Mouse (Mus musculus): ENCODE results near the gene Gria2. TPM values are rescaled to one million over a fixed set of nuclear protein-coding genes. Genes with fewer than 3 reads are reported as not detected.

Gene Gria2
- polyA plus RNA-seq, 2 experiments = 5.0 to 6.9 TPM

GRCm38 (mm10) chr3:80702173-80702572 lies 100.5 kb downstream of the Gria2 start:
- Histone ChIP-seq H3K4me2 (replicated peaks; ENCODE audit: low read depth, low read length, severe bottlenecking) (no peak overlapping the region), H3K9ac (ENCODE audit: low read depth, low read length, severe bottlenecking) (no peak overlapping the region), H3K36me3 (ENCODE audit: control insufficient read depth, insufficient read depth, low read length) (no peaks in the 10 kb centered on the region), H3K4me3 (replicated peaks; ENCODE audit: low read length) (no peak overlapping the region), H3K9me3 (ENCODE audit: control insufficient read depth, low read length) (no peaks in the 10 kb centered on the region), H3K4me1 (ENCODE audit: control insufficient read depth, insufficient read depth, low read length) (no peaks in the 10 kb centered on the region), H3K27ac (replicated peaks; ENCODE audit: low read depth, low read length) (no peak overlapping the region), H3K27me3 (ENCODE audit: control insufficient read depth, insufficient read depth, low read length) (no peaks in the 10 kb centered on the region)
- ATAC-seq (ENCODE audit: low FRiP score, low read depth) = no peak
- DNase-seq (ENCODE audit: low spot score) = no peak
- TF ChIP-seq POLR2A (IDR thresholded peaks at IDR 0.05; ENCODE audit: borderline replicate concordance, extremely low read depth, insufficient read depth, insufficient read length) = no peak
- 94% methylated on average over 3 of the region's 3 CpGs for WGBS

- ATAC-seq (ENCODE audit: low FRiP score, low read depth) (no peak), DNase-seq (ENCODE audit: low spot score) (no peak)
- Histone ChIP-seq H3K4me1 (ENCODE audit: control insufficient read depth, insufficient read depth, low read length) (no peaks in the 10 kb centered on the region), H3K27ac (replicated peaks; ENCODE audit: low read depth, low read length) (no peak overlapping the region), H3K4me2 (replicated peaks; ENCODE audit: low read depth, low read length, severe bottlenecking) (no peak overlapping the region), H3K4me3 (replicated peaks; ENCODE audit: low read length) (no peak overlapping the region), H3K9me3 (ENCODE audit: control insufficient read depth, low read length) (no peaks in the 10 kb centered on the region), H3K27me3 (ENCODE audit: control insufficient read depth, insufficient read depth, low read length) (no peaks in the 10 kb centered on the region), H3K9ac (ENCODE audit: low read depth, low read length, severe bottlenecking) (no peak overlapping the region), H3K36me3 (ENCODE audit: control insufficient read depth, insufficient read depth, low read length) (no peaks in the 10 kb centered on the region)
- TF ChIP-seq POLR2A (IDR thresholded peaks at IDR 0.05; ENCODE audit: borderline replicate concordance, extremely low read depth, insufficient read depth, insufficient read length) = no peak
- 72% methylated on average over 4 of the region's 4 CpGs for WGBS
These were observed 105.1 kb downstream of the Gria2 start for GRCm38 (mm10) chr3:80697523-80697922.

- 94% methylated on average over 8 of the region's 8 CpGs for WGBS
- Histone ChIP-seq H3K27ac (replicated peaks; ENCODE audit: low read depth, low read length) (no peak overlapping the region), H3K4me1 (ENCODE audit: control insufficient read depth, insufficient read depth, low read length) (no peaks in the 10 kb centered on the region), H3K4me2 (replicated peaks; ENCODE audit: low read depth, low read length, severe bottlenecking) (no peak overlapping the region), H3K9me3 (ENCODE audit: control insufficient read depth, low read length) (no peaks in the 10 kb centered on the region), H3K4me3 (replicated peaks; ENCODE audit: low read length) (no peak overlapping the region), H3K9ac (ENCODE audit: low read depth, low read length, severe bottlenecking) (no peak overlapping the region), H3K27me3 (ENCODE audit: control insufficient read depth, insufficient read depth, low read length) (no peaks in the 10 kb centered on the region), H3K36me3 (ENCODE audit: control insufficient read depth, insufficient read depth, low read length) (no peaks in the 10 kb centered on the region)
- ATAC-seq (ENCODE audit: low FRiP score, low read depth) (no peak), DNase-seq (ENCODE audit: low spot score) (no peak)
- TF ChIP-seq POLR2A (IDR thresholded peaks at IDR 0.05; ENCODE audit: borderline replicate concordance, extremely low read depth, insufficient read depth, insufficient read length) = no peak
These were observed 107.7 kb downstream of the Gria2 start for GRCm38 (mm10) chr3:80694965-80695364.

GRCm38 (mm10) chr3:80665105-80665504 lies 137.5 kb downstream of the Gria2 start:
- Histone ChIP-seq H3K27me3 (ENCODE audit: control insufficient read depth, insufficient read depth, low read length) (no peaks in the 10 kb centered on the region), H3K27ac (replicated peaks; ENCODE audit: low read depth, low read length) (no peak overlapping the region), H3K4me2 (replicated peaks; ENCODE audit: low read depth, low read length, severe bottlenecking) (no peak overlapping the region), H3K9ac (ENCODE audit: low read depth, low read length, severe bottlenecking) (no peak overlapping the region), H3K4me1 (ENCODE audit: control insufficient read depth, insufficient read depth, low read length) (no peaks in the 10 kb centered on the region), H3K4me3 (replicated peaks; ENCODE audit: low read length) (no peak overlapping the region), H3K9me3 (ENCODE audit: control insufficient read depth, low read length) (no peaks in the 10 kb centered on the region), H3K36me3 (ENCODE audit: control insufficient read depth, insufficient read depth, low read length) (no peaks in the 10 kb centered on the region)
- no peak for TF ChIP-seq POLR2A (IDR thresholded peaks at IDR 0.05; ENCODE audit: borderline replicate concordance, extremely low read depth, insufficient read depth, insufficient read length)
- DNase-seq (ENCODE audit: low spot score) = no peak
- ATAC-seq (ENCODE audit: low FRiP score, low read depth) = no peak
- 71% methylated on average over 5 of the region's 5 CpGs for WGBS

- H3K36me3 ChIP-seq (ENCODE audit: control insufficient read depth, insufficient read depth, low read length) = no peaks in the 10 kb centered on the region
- no peak for TF ChIP-seq POLR2A (IDR thresholded peaks at IDR 0.05; ENCODE audit: borderline replicate concordance, extremely low read depth, insufficient read depth, insufficient read length)
- no peak overlapping the region for H3K4me2 ChIP-seq (replicated peaks; ENCODE audit: low read depth, low read length, severe bottlenecking)
- 70% methylated on average over 2 of the region's 2 CpGs for WGBS
- ATAC-seq (ENCODE audit: low FRiP score, low read depth) (no peak), DNase-seq (ENCODE audit: low spot score) (no peak)
- no peak overlapping the region for H3K9ac ChIP-seq (ENCODE audit: low read depth, low read length, severe bottlenecking)
- H3K27ac ChIP-seq (replicated peaks; ENCODE audit: low read depth, low read length) = no peak overlapping the region
- no peaks in the 10 kb centered on the region for H3K4me1 ChIP-seq (ENCODE audit: control insufficient read depth, insufficient read depth, low read length)
- no peak overlapping the region for H3K4me3 ChIP-seq (replicated peaks; ENCODE audit: low read length)
- no peaks in the 10 kb centered on the region for H3K9me3 ChIP-seq (ENCODE audit: control insufficient read depth, low read length)
- H3K27me3 ChIP-seq (ENCODE audit: control insufficient read depth, insufficient read depth, low read length) = no peaks in the 10 kb centered on the region
These were observed 139.3 kb downstream of the Gria2 start for GRCm38 (mm10) chr3:80663293-80663692.

- H3K9ac ChIP-seq (ENCODE audit: low read depth, low read length, severe bottlenecking) = no peak overlapping the region
- ATAC-seq (ENCODE audit: low FRiP score, low read depth) (no peak), DNase-seq (ENCODE audit: low spot score) (no peak)
- H3K4me3 ChIP-seq (replicated peaks; ENCODE audit: low read length) = no peak overlapping the region
- H3K36me3 ChIP-seq (ENCODE audit: control insufficient read depth, insufficient read depth, low read length) = no peaks in the 10 kb centered on the region
- no peaks in the 10 kb centered on the region for H3K9me3 ChIP-seq (ENCODE audit: control insufficient read depth, low read length)
- no peak overlapping the region for H3K4me2 ChIP-seq (replicated peaks; ENCODE audit: low read depth, low read length, severe bottlenecking)
- no peak for TF ChIP-seq POLR2A (IDR thresholded peaks at IDR 0.05; ENCODE audit: borderline replicate concordance, extremely low read depth, insufficient read depth, insufficient read length)
- no peaks in the 10 kb centered on the region for H3K4me1 ChIP-seq (ENCODE audit: control insufficient read depth, insufficient read depth, low read length)
- WGBS = 73% methylated on average over 3 of the region's 3 CpGs
- H3K27ac ChIP-seq (replicated peaks; ENCODE audit: low read depth, low read length) = no peak overlapping the region
- H3K27me3 ChIP-seq (ENCODE audit: control insufficient read depth, insufficient read depth, low read length) = no peaks in the 10 kb centered on the region
These were observed 140.8 kb downstream of the Gria2 start for GRCm38 (mm10) chr3:80661838-80662237.

All from limb, embryonic 14.5 days (tissue).